Mouse (Mus musculus): Measurements from ENCODE around the gene Gad1. TPM values are rescaled to one million over a fixed set of nuclear protein-coding genes. Genes with fewer than 3 reads are reported as not detected.

Gene Gad1
- polyA plus RNA-seq, 1 experiment, result 7.2 TPM

DNA sequence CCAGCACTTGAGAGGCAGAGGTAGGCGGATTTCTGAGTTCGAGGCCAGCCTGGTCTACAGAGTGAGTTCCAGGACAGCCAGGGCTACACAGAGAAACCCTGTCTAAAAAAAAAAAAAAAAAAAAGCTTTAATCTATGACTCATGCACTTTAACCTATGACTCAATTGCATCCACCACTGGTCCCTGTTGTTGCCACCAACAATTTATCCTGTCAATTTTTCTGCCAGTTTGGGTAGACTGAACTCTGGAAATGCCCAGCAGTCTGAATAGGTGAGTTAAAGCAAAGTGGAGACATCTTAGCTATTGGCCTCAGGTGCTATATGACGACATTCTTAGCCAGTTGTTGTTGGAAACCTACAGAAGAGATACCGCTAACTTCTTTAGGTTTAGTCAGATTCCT, 96.6 kb downstream of the Gad1 start:
- H3K9ac ChIP-seq (ENCODE audit: low read depth, poor library complexity, severe bottlenecking), result no peak overlapping the region
- no peak overlapping the region for H3K4me3 ChIP-seq (ENCODE audit: low read depth, low read length)
- H3K36me3 ChIP-seq (ENCODE audit: control insufficient read depth, insufficient read depth, low read length, poor library complexity, severe bottlenecking), result no peaks in the 10 kb centered on the region
- no peaks in the 10 kb centered on the region for H3K9me3 ChIP-seq (replicated peaks; ENCODE audit: control insufficient read depth, insufficient read depth, low read length, poor library complexity, severe bottlenecking)
- H3K27ac ChIP-seq (ENCODE audit: insufficient read depth, low read length), result no peak overlapping the region
- no peaks in the 10 kb centered on the region for H3K4me1 ChIP-seq (ENCODE audit: control insufficient read depth, insufficient read depth, low read length)
- H3K27me3 ChIP-seq (ENCODE audit: control insufficient read depth, insufficient read depth, low read length, poor library complexity, severe bottlenecking), result no peaks in the 10 kb centered on the region
- TF ChIP-seq CTCF (IDR thresholded peaks at IDR 0.05; ENCODE audit: low read depth, low read length) (no peak), POLR2A (IDR thresholded peaks at IDR 0.05; ENCODE audit: insufficient read depth, low read length) (no peak), EP300 (IDR thresholded peaks at IDR 0.05; ENCODE audit: insufficient read depth, low read depth, low read length) (no peak)

Other genes with a start within 250 kb of the Gad1 start
- gene Sp5, start 78.1 kb upstream of the Gad1 start, polyA plus RNA-seq (2011; ENCODE audit: insufficient read depth, insufficient read length, low read depth, missing spikeins), result 7.8 and 8.7 TPM in 2 replicates
- 0.79 and 2.6 TPM in 2 replicates for gene Erich2, start 44.3 kb upstream of the Gad1 start, polyA plus RNA-seq (2011; ENCODE audit: insufficient read depth, insufficient read length, low read depth, missing spikeins)
- 96.9 and 108 TPM in 2 replicates for gene Gorasp2, start 108.5 kb downstream of the Gad1 start, polyA plus RNA-seq (2011; ENCODE audit: insufficient read depth, insufficient read length, low read depth, missing spikeins)
- not detected in 2 replicates for gene Gm26558, start 109.0 kb downstream of the Gad1 start, polyA plus RNA-seq (2011; ENCODE audit: insufficient read depth, insufficient read length, low read depth, missing spikeins)